Mouse (Mus musculus) CH12.LX (cell line): ENCODE measurements around the gene Sacm1l.

Experiments used
- CHD1 ChIP-seq: IDR thresholded peaks from 2 replicates; pipeline ENCODE4 v1.6.1; 2012; ENCODE audit warnings: low read depth, low read length, improper control_type of control experiment, inconsistent platforms
- CHD2 ChIP-seq: IDR thresholded peaks from 2 replicates; pipeline ENCODE4 v1.6.1; 2011; ENCODE audit warnings: low read length, improper control_type of control experiment
- CTCF ChIP-seq, 2 experiments: IDR thresholded peaks in 1 of 2; conservative IDR thresholded peaks in 1 of 2; 2 replicates each; pipeline ENCODE4 v1.5.1; 2011 to 2012; ENCODE audit warnings: low read depth in 2 of 2, low read length in 2 of 2, improper control_type of control experiment in 1 of 2, inconsistent platforms in 1 of 2, mild to moderate bottlenecking in 1 of 2, moderate library complexity in 1 of 2
- GABPA ChIP-seq: IDR thresholded peaks from 2 replicates; pipeline ENCODE4 v1.6.1; 2012; ENCODE audit warnings: low read depth, low read length, improper control_type of control experiment, inconsistent platforms; ENCODE audit not compliant: insufficient replicate concordance
- HCFC1 ChIP-seq: IDR thresholded peaks from 2 replicates; pipeline ENCODE4 v1.6.1; 2012; ENCODE audit warnings: low read depth, mild to moderate bottlenecking, inconsistent platforms, low read length, improper control_type of control experiment
- KAT2A ChIP-seq: IDR thresholded peaks from 2 replicates; pipeline ENCODE4 v1.6.1; 2012; ENCODE audit warnings: low read length, improper control_type of control experiment, inconsistent platforms; ENCODE audit not compliant: insufficient replicate concordance
- USF1 ChIP-seq: IDR thresholded peaks from 2 replicates; pipeline ENCODE4 v1.6.1; 2014; ENCODE audit warnings: low read depth, mild to moderate bottlenecking, inconsistent platforms, low read length, improper control_type of control experiment

DNA sequence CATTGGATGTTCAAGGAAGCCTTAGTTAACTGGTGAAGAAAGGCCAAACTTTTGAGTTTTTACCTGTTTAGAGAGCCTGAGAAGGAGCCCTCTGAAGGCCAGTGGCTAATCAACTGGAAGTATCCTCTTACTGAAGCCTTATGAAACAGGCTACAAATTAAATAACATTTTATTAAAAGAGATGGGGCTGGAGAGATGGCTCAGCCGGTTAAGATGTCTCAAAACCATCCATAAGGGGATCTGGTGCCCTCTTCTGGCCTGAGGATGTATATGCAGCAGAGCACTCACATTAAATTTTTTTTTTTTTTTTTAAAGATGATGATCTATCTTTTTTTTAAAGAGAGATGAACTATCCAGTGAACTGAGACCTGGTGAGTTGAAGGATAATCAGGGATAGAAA lies 4.5 kb upstream of the Sacm1l start:
- TF ChIP-seq USF1 (no peak), CTCF (conservative IDR thresholded peaks at IDR 0.05 in 1 of 2, IDR thresholded peaks at IDR 0.05 in 1 of 2; ENCODE audit: low read depth in 2 of 2, low read length in 2 of 2) (peak; percentile 69 to 76), GABPA (no peak), CHD1 (no peak), KAT2A (no peak), HCFC1 (no peak), CHD2 (no peak)
